Mouse (Mus musculus) embryonic fibroblast, embryonic 13.5 days (primary cell): Measurements from ENCODE around the gene Ccl24. TPM values are rescaled to one million over a fixed set of nuclear protein-coding genes. Genes with fewer than 3 reads are reported as not detected.

ENCODE experiments used
- H3K27ac ChIP-seq: 2 replicates; pipeline ENCODE4 v1.5.1; 2012; ENCODE audit warnings: low read length, control low read depth, inconsistent platforms; ENCODE audit not compliant: insufficient read depth
- H3K4me1 ChIP-seq: 2 replicates; pipeline ENCODE4 v1.6.1; 2011; ENCODE audit warnings: low read length; ENCODE audit not compliant: control insufficient read depth, insufficient read depth
- H3K4me3 ChIP-seq: 2 replicates; pipeline ENCODE4 v1.5.1; 2011; ENCODE audit warnings: mild to moderate bottlenecking, control low read depth, low read length; ENCODE audit not compliant: insufficient read depth
- CTCF ChIP-seq: IDR thresholded peaks from 2 replicates; pipeline ENCODE4 v1.5.1; 2011; ENCODE audit warnings: mild to moderate bottlenecking, control low read depth, low read length, moderate library complexity, borderline replicate concordance; ENCODE audit not compliant: insufficient read depth
- POLR2A ChIP-seq: IDR thresholded peaks from 2 replicates; pipeline ENCODE4 v1.6.1; 2011; ENCODE audit warnings: low read depth, mild to moderate bottlenecking, control low read depth, low read length, moderate library complexity
- polyA plus RNA-seq: library from polyadenylated mRNA; stranded (reverse); fragments of >200 nt; gene quantifications from 2 replicates; pipeline ENCODE4 v1.2.4, GENCODE M21; 2011; ENCODE audit warnings: low read depth; ENCODE audit not compliant: missing spikeins, insufficient read length

The Ccl24 gene
- polyA plus RNA-seq, 1 experiment = not detected

DNA sequence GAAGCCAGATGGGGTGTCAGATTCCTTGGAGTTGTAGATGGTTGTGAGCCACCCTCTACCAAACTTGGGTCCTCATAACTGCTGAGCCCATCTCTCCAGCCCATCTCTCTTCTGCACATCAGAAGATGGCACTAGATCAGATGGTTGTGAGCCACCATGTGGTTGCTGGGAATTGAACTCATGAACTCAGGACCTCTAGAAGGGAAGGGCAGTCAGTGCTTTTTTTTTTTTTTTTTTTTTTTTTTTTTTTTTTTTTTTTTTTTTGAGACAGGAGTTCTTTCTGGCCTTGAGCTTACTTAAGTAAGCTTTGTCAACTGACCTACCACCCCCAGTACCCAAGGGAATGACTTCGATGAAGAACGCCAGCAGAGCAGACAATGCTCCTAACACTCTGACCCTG lies 24.9 kb downstream of the Ccl24 start:
- Histone ChIP-seq H3K4me1 (no peaks in the 10 kb centered on the region), H3K4me3 (no peak overlapping the region), H3K27ac (no peak overlapping the region)
- TF ChIP-seq CTCF = no peak
- TF ChIP-seq POLR2A = no peak

GRCm38 (mm10) chr5:135544865-135545797 lies 27.7 kb downstream of the Ccl24 start, which contains the start of gene Hip1:
Hip1 (minus strand) TSS chr5:135545120.
- TF ChIP-seq CTCF (0 out of 2 replicates have a peak, but pooled peaks have one; percentile 7), POLR2A (peak; percentile 91)
- Histone ChIP-seq H3K4me3 (peak within 1 kb of the TSS; percentile 89), H3K27ac (no peak within 1 kb of the TSS), H3K4me1 (no peaks in the 10 kb centered on the region)

DNA sequence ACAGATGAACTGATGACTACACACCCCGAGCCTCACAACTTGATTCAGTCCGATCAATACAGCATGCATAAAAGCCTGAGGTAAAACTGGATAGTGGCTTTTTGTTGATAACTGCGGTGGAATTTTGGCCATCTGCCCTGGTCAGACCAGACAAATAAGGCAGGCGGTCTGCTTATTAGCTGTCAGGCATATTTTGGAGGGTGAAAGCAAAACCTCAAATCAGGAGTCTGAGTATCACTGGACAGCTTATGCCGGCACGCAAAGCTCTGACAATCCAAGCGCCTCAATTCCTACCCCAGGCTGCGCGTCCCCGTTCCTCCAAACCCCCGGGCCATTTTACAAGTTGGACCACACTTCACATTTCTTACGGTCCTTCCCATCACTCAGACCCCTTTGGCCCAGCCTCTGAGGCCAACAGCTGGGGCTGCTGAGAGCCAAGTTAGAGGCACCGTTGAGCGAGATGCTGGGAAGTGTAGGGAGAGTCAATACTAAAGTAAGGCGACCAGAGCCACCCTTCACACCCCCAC lies 28.8 kb downstream of the Ccl24 start:
- H3K4me3 ChIP-seq = peak overlapping the region; percentile 89
- no peak overlapping the region for H3K27ac ChIP-seq
- no peaks in the 10 kb centered on the region for H3K4me1 ChIP-seq
- TF ChIP-seq POLR2A (no peak), CTCF (no peak)

DNA sequence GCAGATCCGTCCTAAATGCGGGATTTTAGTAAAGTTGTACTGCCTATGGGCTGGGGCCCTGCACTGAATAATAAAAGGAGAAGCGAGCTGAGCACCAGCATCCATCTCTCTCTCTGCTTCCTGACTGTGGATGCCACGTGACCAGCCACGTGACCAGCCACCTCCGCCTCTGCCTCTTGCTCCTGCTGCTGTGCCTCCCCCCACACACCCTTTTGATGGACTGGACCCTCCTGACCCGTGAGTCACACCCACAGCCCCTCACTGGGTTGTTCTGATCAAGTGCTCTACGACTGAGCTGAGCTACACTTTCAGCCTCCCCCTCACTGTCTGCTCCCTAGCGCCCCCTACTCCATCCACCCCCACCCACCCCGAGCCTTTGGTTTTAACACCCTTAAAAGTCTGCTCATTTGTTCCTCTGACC lies 35.0 kb downstream of the Ccl24 start:
- Histone ChIP-seq H3K27ac (no peak overlapping the region), H3K4me1 (peaks cover 5% of the 10 kb centered on the region; the same call in 1 of the 2 replicates), H3K4me3 (no peak overlapping the region)
- TF ChIP-seq CTCF = no peak
- no peak for TF ChIP-seq POLR2A

DNA sequence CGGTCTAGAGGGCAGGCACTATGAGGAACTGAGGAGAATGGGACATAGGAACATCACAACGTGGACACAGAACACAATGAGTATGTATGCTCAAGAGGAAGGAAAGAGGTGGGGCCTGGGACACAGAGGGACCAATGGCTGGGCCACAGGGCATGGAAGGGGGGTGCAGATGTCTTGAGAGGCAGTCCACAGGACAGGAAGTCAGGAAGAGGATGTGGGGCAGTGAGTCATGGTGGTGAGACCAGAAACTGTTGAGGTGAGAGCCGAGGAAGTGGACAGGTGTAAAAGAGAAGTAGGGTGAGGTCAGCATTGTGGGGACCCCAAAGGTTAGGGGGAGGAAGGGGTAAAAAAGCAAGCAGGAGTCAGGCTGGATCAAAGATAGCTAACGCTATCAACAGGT lies 35.5 kb downstream of the Ccl24 start:
- Histone ChIP-seq H3K4me3 (no peak overlapping the region), H3K4me1 (peaks cover 5% of the 10 kb centered on the region; the same call in 1 of the 2 replicates), H3K27ac (no peak overlapping the region)
- TF ChIP-seq CTCF (no peak), POLR2A (no peak)

- Histone ChIP-seq H3K4me1 (peaks cover 5% of the 10 kb centered on the region; the same call in 1 of the 2 replicates), H3K4me3 (no peak overlapping the region), H3K27ac (no peak overlapping the region)
- TF ChIP-seq CTCF (no peak), POLR2A (no peak)
Observed at GRCm38 (mm10) chr5:135535867-135536266, 37.0 kb downstream of the Ccl24 start.

- Histone ChIP-seq H3K4me1 (peaks cover 5% of the 10 kb centered on the region; the same call in 1 of the 2 replicates), H3K4me3 (no peak overlapping the region), H3K27ac (no peak overlapping the region)
- TF ChIP-seq CTCF (no peak), POLR2A (no peak)
Observed at GRCm38 (mm10) chr5:135533431-135533830, 39.4 kb downstream of the Ccl24 start.

- no peak for TF ChIP-seq CTCF
- no peak for TF ChIP-seq POLR2A
- Histone ChIP-seq H3K27ac (no peak overlapping the region), H3K4me3 (no peak overlapping the region), H3K4me1 (peaks cover 5% of the 10 kb centered on the region; the same call in 1 of the 2 replicates)
Observed at GRCm38 (mm10) chr5:135531306-135531845, 41.5 kb downstream of the Ccl24 start.

DNA sequence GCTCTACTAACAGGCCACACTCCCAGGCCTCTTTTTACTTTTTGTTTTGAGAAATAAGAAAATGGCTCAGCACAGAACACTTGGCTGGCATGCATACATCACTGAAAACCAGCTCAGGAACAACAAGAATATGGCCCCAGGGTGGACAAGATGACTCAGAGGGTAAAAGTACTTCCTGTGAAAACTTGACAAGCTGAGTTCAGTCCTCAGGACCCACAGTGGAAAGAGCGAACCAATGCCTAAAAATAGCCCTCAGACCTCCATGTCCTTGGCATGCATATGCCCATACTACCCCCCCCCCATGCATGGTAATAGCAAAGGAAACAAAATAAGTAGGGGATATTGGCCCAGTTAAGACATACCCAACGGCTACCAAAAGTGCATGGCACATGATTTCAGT lies 42.9 kb downstream of the Ccl24 start:
- TF ChIP-seq CTCF (no peak), POLR2A (no peak)
- H3K4me1 ChIP-seq = peaks cover 5% of the 10 kb centered on the region; the same call in 1 of the 2 replicates
- no peak overlapping the region for H3K4me3 ChIP-seq
- no peak overlapping the region for H3K27ac ChIP-seq

DNA sequence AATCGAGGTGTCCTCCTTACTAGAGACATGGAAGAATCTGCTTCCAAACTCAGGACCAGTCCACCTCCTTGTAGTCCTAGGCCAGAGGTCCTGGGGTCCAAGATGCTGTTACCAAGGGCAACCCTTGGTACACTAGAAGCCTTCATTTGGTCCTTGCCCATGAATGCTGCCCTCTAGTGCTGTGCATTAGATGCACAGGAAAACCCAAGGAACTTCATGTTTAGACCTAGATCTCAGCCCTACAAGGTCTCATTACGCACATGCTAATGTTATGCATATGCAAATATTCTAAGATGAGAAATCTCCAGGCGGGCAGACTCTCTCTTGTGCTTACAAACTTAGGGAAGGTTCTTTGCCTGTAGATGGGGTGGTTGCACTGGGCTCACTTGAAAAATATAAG lies 43.5 kb downstream of the Ccl24 start:
- peaks cover 5% of the 10 kb centered on the region; the same call in 1 of the 2 replicates for H3K4me1 ChIP-seq
- no peak overlapping the region for H3K27ac ChIP-seq
- no peak for TF ChIP-seq POLR2A
- TF ChIP-seq CTCF = no peak
- no peak overlapping the region for H3K4me3 ChIP-seq
